Mouse (Mus musculus) v-Abl transformed pro-B cells (cell line): Measurements from ENCODE around the gene Nt5c.
"Not testable (repeated sequence)": the region's sequence is repeated elsewhere in the genome, so short reads cannot be mapped to it uniquely, and the experiment has no call there.

Experiments used
- in situ Hi-C, 2 experiments: fragments of 400-800 bp; cut with MboI; formaldehyde crosslinking; loops; one replicate each; pipeline ENCODE4 v1.15.1; 2025; ENCODE audit not compliant: unreplicated experiment in 2 of 2

Gene Nt5c

DNA sequence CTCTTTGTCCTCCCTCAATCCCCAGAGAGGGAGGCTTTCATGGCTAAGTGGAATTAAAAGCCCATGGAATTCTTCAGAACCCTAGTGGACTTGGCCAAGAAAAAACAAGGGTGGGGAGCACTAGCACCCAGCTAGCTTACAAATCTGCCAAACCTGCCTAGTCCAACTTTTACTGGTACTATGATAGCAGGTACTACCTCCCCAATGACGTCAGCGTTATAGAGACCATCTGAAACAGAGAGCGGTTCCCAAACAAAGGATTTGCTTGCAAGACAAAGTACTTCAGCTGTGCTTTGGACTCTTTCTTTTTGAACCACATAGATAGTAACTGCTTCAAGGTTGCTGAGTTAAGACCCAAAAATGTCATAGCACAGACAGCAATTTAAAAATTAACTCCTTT is 20.3 kb upstream of the Nt5c start:
- in situ Hi-C loops, result no loop called here

DNA sequence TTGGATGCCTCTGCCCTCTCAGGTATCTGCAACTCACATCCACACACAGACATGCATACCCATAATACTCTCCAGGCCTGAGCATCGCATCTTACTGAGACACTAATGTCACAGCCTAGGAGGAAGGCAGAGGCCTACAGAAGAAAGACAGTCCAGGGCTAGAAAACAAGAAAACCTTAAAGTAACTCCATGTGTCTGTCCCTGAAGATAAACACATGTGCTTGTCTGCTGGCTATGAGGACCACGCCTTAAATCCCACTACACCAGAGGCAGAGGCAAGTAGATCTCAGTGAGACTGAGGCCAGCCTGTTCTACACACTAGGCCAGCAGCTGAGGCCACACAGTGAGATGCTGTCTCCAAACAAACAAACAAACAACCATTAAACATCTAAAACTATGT is 19.5 kb upstream of the Nt5c start:
- in situ Hi-C loops, result no loop called here

DNA sequence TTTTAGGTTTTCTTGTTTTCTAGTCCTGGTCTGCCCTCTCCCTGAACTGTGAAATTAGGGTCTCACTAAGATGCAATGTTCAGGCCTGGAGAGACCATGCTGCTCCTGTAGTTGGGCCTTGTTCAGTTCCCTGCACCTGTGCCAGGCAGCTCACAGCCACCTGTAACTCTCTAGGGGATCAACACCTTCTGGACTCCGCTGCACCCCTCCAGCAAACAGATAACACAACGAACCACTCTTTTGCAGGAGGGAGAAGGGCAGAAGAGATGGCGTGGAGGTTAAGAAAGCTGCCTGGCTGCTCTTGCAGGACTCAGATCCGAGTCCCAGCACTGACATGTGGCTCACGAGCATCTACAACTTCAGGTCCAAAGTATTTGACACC is 18.8 kb upstream of the Nt5c start:
- in situ Hi-C loops, result no loop called here

DNA sequence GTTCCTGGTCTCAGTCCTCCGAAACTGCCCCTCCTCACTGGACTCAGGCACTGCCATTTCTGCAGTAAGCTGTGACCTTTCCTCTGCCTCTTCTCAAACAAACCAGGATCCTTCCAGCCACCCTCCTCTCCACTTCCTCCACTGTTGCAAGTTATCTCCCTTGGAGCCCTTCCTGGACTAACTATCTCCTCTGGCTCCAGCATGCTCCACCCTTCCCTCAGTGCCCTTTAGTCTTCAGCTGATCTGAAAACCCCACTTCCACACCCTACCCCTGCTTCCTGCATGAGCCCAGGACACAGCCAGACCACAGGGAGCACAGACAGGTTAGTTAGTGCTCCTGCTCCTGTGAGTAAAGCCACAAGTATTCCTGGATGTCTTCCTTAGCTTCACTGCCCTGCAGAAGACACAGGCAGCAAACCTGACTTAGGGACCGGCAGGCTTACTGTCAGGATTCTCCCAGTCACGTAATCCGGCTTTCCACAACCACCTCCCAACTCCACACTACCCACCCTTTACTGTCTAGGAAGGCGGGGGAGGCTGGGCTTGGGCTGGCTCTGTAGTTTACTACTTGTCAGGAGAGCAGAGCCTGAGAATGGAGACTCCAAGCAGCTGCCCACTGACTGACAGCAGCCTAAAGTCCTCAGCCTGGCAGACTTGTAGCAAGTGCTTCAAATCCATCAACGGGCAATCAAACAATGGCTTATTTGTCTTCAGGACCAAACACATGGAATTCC is 18.3 kb upstream of the Nt5c start:
- in situ Hi-C loops, result no loop called here

DNA sequence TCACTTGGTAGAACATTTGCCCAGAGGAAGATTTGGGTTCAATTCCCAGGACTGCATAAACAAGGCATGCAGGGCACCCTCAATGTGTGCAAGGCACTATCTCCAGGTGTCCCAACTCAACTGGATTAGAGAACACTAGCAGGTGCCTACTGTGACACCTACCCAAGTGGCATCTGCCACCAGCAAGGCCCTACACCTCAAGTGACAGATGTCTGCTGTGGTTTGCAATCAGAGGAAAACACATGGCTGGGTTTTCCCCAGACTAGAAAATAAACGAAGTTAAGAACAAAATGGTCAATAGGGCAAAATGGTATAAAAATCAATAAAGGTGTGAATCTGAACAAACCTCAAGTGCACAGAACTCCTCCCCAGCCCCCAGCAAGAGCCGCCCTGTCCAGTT is 16.4 kb upstream of the Nt5c start:
- in situ Hi-C loops, result no loop called here

DNA sequence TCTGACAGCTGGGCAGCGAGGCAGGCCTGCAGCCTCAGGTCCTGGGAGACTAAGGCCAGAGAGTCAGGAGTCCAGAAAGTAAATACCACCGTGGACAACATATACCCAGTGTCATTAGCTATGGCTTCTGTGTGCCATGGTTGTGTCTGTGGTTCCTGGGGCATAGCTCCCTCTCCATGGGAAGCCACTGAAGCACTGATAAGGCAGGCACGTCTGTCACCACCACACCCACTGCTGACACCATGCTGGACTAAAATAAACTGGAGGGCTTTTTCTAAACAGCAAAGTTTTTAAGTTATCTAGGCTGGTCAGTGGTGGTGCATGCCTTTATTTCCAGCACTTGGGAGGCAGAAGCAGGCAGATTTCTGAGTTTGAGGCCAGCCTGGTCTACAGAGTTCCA is 14.9 kb upstream of the Nt5c start:
- in situ Hi-C loops, result no loop called here

DNA sequence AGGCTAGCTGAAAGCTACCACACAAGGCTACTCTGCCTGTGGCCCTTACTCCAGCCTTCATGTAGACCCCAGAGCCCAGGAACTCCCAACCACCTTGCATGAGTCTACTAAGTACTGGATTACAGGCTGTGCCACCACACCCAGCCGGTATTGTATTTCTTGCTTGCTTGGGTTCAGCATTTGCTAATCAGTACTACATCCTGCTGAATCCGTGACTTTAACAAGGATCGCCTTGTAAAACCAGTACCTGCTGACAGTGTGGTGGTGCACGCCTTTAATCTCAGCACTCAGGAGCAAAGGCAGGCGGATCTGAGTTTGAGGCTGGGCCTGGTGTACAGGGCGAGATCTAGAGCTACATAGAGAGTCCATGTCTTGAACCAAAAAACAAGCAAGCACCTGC is 11.0 kb upstream of the Nt5c start:
- in situ Hi-C loops, result no loop called here

DNA sequence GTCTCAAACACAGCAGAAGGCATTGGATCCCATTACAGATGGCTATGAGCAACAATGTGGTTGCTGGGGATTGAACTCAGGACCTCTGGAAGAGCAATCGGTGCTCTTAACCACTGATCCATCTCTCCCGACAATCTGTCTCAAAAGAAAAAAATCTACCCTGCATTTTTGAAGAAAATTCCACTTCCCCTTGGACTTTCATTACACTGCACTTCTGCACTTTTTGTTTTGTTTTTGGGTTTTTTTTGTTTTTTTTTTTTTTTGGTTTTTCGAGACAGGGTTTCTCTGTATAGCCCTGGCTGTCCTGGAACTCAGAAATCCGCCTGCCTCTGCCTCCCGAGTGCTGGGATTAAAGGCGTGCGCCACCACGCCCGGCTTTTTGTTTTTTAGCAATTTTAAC is 4.9 kb upstream of the Nt5c start:
- in situ Hi-C loops, result not testable (repeated sequence)

DNA sequence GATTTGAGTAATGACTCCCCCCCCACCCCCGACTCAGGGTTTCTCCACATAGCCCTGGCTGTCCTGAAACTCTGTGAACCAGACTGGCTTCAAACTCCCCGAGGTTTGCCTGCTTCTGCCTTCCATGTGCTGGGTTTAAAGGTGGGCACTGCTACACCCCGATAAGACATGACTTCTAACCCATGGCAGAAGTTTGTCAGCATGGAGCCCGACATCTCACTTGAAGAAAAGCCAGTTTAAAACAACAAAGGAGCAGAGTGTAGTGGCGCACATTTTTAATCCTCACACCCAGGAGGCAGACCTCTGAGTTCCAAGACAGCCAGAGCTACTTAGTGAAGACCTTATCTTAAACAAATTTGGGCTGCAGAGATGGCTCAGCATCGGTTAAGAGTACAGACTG is 725 bp upstream of the Nt5c start:
- in situ Hi-C loops, result no loop called here

DNA sequence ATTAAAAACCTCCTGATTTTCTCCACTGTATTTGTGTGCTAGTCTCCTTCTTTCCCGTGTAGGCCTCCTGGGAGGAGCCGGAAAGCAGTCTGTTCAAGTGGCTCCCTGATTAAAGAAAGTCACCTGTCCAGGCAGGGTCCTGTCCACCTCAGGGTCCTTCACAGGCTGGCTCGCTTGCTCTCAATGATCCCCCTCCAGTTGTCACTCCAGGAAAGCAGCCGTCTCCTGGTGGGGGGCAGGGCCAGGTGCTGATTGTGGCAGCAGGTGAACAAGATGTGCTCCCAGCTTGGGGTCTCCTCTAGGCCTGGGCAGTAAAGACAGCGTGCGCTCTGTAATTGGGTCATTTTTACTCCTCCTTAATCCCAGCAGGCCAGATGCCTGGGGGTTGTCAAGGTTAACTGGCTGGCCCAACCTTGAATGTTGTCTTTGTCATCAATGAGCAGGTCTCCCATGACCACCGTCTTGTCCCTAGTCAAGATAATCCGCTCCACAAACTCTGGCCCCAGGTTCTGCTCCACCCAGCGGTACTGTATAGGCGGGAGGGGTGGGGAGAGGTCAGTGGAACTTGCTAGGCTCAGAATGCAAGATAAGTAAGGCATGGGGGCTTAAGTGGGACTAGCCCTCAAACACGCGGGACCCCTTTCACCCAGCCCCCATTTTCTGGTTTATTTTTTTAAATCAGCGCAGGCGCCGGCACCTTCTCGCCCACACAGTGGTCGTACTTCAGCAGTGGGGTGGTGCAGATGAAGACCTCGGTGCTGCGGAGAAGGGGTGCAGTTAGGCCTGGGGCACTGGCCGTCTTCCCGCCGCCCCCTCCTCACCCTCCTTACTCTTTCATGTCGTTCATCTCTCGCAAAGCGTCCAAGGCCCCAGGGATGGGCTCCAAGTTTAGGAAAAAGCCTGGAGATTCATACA is 964 bp downstream of the Nt5c start:
- in situ Hi-C loops, result no loop called here

DNA sequence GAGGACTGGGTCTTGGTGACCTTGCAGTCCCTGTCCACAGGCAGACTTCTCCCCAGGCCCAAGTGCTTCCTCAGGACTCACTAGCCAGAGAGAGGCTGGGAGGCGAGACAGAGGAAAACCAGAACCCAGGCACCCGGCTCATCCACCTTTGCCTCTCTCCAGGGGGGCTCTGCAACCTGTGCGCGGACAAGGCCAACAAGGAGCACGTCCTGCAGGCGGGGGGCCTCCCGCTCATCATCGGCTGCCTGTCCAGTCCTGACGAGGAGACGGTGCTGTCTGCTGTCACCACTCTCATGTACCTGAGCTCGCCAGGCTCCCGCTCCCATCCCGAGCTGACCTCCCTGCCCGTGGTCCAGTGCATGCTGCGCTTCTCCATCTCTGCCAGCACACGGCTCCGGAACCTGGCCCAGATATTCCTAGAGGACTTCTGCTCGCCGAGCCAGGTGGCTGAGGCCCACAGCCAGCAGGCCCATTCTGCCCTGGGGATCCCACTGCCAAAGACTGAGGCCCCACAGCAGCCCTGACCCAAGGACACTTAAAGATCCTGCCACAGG is 3.0 kb downstream of the Nt5c start:
- in situ Hi-C loops, result loop anchor here (5.0 to 10.0 kb wide), 3 partner anchors 46 to 124 kb away; partner anchors contain the start of genes Sumo2 (in 2 of the 2) and Mif4gd (in 1 of the 2)

DNA sequence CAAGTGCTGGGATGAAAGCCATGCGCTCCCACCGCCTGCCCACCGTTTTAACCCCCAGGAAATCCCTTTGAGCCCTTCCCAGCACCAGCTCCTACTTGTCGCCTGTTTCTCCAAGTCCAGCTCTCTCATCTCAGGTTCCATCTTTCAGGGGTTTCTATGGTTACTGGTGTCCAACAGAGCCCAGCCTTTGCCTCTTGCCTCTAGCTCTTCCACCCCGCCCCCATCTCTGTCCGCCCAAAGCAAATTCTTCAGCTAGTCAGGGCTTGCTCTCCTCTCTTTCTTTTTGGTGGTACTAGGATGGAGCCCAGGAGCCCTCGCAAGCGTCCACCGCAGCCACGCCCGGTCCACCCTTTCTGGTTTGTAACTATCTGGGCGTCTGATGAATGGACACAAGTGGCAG is 6.5 kb downstream of the Nt5c start:
- in situ Hi-C loops, result loop anchor here (5.0 to 10.0 kb wide), 3 partner anchors 50 to 127 kb away; partner anchors contain the start of genes Sumo2 (in 2 of the 2) and Mif4gd (in 1 of the 2)

DNA sequence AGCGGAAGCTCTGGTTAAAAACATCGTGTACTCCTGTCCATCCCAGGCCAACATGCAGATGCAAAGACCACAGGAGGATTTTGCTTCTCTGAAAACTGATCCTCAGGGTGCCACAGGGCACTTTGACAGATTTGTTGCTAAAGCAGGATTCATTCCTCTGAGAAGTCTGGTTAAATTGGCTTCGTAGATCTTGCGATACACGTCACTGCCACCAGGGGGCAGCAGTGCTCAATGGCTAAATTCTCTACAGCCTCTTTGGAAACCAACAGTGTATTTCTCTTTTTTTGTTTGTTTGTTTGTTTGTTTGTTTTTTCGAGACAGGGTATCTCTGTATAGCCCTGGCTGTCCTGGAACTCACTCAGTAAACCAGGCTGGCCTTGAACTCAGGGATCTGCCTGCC is 7.9 kb downstream of the Nt5c start:
- in situ Hi-C loops, result loop anchor here (5.0 to 10.0 kb wide), 4 partner anchors 51 to 329 kb away; partner anchors contain the start of genes Caskin2 (in 2 of the 2), Tsen54 (in 2 of the 2), Mif4gd (in 1 of the 2) and Sumo2 (in 1 of the 2)

DNA sequence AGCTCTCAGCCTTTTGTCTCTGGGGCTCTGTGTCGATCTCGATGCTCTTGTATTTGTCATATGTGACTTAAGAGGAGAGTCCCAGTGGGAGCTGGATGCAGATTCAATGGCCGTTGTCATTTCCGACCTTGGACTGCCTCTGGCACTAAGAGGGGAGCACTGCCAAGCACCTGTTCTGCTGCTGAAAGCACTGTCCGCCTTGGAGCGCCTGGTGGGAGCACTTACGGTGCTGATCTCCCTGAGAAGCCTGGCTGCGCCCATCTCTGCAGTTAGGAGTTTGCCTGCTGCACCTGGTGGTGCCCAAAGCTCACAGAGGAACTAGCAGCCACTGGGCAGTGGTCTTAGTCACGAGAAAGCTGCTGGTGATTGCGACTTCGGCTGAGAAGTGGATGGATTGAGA is 8.4 kb downstream of the Nt5c start:
- in situ Hi-C loops, result loop anchor here (5.0 to 10.0 kb wide), 4 partner anchors 52 to 329 kb away; partner anchors contain the start of genes Caskin2 (in 2 of the 2), Tsen54 (in 2 of the 2), Mif4gd (in 1 of the 2) and Sumo2 (in 1 of the 2)

DNA sequence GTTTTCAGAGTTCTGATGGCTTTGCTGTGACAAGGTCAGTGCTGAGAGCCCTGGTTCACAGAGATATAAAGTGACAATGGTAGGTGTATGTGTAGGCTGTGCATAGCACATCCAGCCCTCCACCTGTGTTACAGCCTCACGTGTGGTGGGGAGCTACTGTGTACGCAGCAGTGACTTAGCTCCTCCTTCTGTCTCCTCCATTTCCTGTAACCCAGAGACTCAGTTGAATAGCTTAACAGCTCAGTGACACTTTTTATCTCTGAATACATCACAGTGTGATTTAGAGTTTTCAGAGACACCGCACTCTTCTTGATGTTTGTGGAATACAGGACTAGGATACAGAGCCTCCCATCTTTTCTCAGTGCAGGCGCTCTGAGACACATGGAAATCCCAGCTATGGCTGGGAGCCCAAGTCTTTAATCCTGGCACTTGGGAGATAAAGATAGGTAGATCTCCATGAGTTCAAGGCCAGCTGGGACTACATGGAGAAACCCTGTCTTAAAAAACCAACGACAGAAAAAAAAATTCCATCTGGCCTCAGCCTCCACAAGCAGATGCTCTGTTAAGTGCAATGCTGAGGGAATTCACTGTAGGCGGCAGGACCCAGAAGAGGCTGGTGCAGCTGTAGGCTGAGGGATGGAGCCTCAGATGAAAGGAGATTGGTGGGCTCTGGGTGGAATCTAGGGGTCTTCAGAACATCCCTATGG is 10.0 kb downstream of the Nt5c start:
- in situ Hi-C loops, result loop anchor here (5.0 to 10.0 kb wide), 4 partner anchors 53 to 331 kb away; partner anchors contain the start of genes Caskin2 (in 2 of the 2), Tsen54 (in 2 of the 2), Mif4gd (in 1 of the 2) and Sumo2 (in 1 of the 2)

DNA sequence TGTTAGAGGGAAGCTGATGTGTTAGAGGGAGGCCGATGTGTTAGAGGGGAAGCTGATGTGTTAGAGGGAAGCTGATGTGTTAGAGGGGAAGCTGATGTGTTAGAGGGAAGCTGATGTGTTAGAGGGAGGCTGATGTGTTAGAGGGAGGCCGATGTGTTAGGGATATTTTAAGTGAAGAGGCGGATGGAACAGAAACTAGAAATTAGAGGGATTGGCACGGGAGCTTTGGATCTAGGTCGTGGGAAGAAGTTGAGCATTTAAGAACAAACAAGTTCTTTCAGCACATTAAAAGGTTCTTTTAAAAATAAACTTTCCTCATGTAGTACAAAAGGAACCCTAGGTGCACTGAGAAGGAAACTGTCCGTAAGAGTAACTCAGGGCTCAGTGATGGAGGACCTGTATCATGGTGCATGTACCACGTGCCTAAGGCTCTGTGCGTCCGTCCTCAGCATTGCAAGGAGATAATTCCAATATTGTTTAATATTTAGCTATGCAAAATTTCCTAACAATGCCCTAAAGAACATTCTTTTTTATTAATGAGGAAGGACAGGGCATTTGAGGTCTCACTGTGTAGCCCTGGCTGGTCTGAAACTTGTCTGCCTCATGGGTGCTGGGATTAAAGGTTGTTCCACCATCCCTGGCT is 13.2 kb downstream of the Nt5c start:
- in situ Hi-C loops, result loop anchor here in 1 of 2 experiments (10.0 kb wide), 1 partner anchor 314 kb away; the partner anchor contains the start of gene Slc9a3r1

DNA sequence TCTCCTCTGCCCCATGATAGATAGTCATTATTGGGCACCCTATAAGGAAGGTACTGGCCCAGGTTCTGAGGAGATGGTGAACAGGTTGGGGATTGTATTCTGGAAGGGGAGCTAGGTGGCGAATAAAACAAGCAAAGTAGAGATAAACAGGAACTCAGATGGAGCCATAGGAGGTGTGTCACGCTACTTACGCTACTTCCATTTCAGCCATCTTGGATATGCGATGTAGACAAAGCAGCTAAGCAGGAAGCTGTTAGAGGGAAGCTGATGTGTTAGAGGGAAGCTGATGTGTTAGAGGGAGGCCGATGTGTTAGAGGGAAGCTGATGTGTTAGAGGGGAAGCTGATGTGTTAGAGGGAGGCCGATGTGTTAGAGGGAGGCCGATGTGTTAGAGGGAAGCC is 14.3 kb downstream of the Nt5c start:
- in situ Hi-C loops, result loop anchor here in 1 of 2 experiments (10.0 kb wide), 1 partner anchor 313 kb away; the partner anchor contains the start of gene Slc9a3r1

DNA sequence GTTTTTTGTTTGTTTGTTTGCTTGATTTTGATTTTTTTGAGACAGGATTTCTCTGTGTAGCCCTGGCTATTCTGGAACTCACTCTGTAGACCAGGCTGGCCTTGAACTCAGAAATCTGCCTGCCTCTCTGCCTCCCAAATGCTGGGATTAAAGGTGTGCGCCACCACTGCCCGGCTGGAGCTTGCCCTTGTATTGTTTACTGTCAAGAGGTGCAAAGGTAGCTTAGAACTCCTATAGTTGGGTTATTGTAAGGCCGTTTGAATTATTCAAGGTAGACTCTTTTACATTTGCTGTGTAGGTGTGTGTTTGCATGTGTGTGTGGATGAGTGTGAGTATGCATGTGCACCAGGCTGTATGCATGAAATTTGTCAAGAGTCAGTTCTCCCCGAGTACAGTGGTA is 15.0 kb downstream of the Nt5c start:
- in situ Hi-C loops, result loop anchor here in 1 of 2 experiments (10.0 kb wide), 1 partner anchor 312 kb away; the partner anchor contains the start of gene Slc9a3r1

DNA sequence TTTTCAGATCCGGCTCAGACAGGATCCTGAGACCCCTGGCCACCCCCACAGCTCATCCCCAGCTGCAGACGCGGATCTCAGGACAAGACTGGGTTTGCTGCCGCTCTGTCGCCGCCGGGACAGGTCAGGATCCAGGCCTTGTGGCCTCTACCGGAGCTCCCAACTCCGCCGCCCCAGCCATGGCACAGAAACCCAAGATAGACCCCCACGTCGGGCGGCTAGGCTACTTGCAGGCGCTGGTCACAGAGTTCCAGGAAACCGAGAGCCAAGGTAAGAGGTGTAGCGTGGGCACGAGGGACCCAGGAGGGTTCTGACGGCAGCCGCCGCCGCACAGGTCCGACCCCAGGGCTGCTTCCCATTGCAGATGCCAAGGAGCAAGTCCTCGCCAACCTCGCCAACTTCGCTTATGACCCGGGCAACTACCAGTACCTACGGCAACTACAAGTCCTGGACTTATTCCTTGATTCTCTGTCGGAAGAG is 15.9 kb downstream of the Nt5c start:
- in situ Hi-C loops, result loop anchor here in 1 of 2 experiments (10.0 kb wide), 1 partner anchor 311 kb away; the partner anchor contains the start of gene Slc9a3r1
